Mouse (Mus musculus): ENCODE results near the gene Anxa4. TPM values are rescaled to one million over a fixed set of nuclear protein-coding genes. Genes with fewer than 3 reads are reported as not detected.

The Anxa4 gene
- 13.5 TPM for polyA plus RNA-seq (2017; shearing (Covaris generic))

GRCm38 (mm10) chr6:86793021-86793815, at the start of gene Anxa4:
Anxa4 (minus strand) TSS chr6:86793584.

GRCm38 (mm10) chr6:86733183-86733876, 60.1 kb downstream of the Anxa4 start, which contains the start of gene Gmcl1:
Gmcl1 (minus strand) TSS chr6:86733383.

Other genes starting within 250 kb of the Anxa4 start
- 0.47 TPM for gene Asprv1, start 165.4 kb downstream of the Anxa4 start, polyA plus RNA-seq (2017; shearing (Covaris generic))
- 27.1 TPM for gene Mxd1, start 124.4 kb downstream of the Anxa4 start, polyA plus RNA-seq (2017; shearing (Covaris generic))
- gene Snrnp27, start 109.1 kb downstream of the Anxa4 start, polyA plus RNA-seq (2017; shearing (Covaris generic)): 89.6 TPM
- 11.6 TPM for gene Gmcl1, start 60.2 kb downstream of the Anxa4 start, polyA plus RNA-seq (2017; shearing (Covaris generic))
- 58.5 TPM for gene Aak1, start 55.9 kb upstream of the Anxa4 start, polyA plus RNA-seq (2017; shearing (Covaris generic))
- 118 TPM for gene Nfu1, start 215.7 kb upstream of the Anxa4 start, polyA plus RNA-seq (2017; shearing (Covaris generic))
- 31.5 TPM for gene Gfpt1, start 249.3 kb upstream of the Anxa4 start, polyA plus RNA-seq (2017; shearing (Covaris generic))

Measured in CD4-positive, CD25-positive, alpha-beta regulatory T cell, adult 9 weeks (primary cell).